Mouse (Mus musculus) right cerebral cortex, adult 2 months (tissue): Measurements from ENCODE around the gene Slc9a9.
A peak's percentile ranks its signal among the peaks of the same experiment; 100 is the strongest.

Source experiments
- DNase-seq, 2 experiments: peaks; one replicate each; pipeline ENCODE4 v3.0.0; 2021 to 2022; ENCODE audit warnings: low spot score in 2 of 2

Slc9a9 gene

GRCm38 (mm10) chr9:95151746-95152145, 482.0 kb downstream of the Slc9a9 start:
- DNase-seq, result peak in 1 of 2 experiments; percentile 15

GRCm38 (mm10) chr9:95153966-95154365, 484.3 kb downstream of the Slc9a9 start:
- no peak for DNase-seq

- DNase-seq, result no peak
These were observed 488.2 kb downstream of the Slc9a9 start for GRCm38 (mm10) chr9:95157948-95158347.

GRCm38 (mm10) chr9:95158916-95159315, 489.2 kb downstream of the Slc9a9 start:
- no peak for DNase-seq

GRCm38 (mm10) chr9:95160575-95161300, 491.0 kb downstream of the Slc9a9 start:
- no peak for DNase-seq

GRCm38 (mm10) chr9:95161699-95162098, 492.0 kb downstream of the Slc9a9 start:
- DNase-seq, result no peak

- DNase-seq, result peak in 1 of 2 experiments; percentile 19
These were observed 496.5 kb downstream of the Slc9a9 start for GRCm38 (mm10) chr9:95166224-95166623.

GRCm38 (mm10) chr9:95167806-95168205, 498.1 kb downstream of the Slc9a9 start:
- no peak for DNase-seq

- DNase-seq, result peak; percentile 68 to 73
These were observed 498.8 kb downstream of the Slc9a9 start for GRCm38 (mm10) chr9:95168487-95169008.

- no peak for DNase-seq
These were observed 508.5 kb downstream of the Slc9a9 start for GRCm38 (mm10) chr9:95178170-95178569.

- no peak for DNase-seq
These were observed 510.3 kb downstream of the Slc9a9 start for GRCm38 (mm10) chr9:95180005-95180404.

- no peak for DNase-seq
These were observed 510.9 kb downstream of the Slc9a9 start for GRCm38 (mm10) chr9:95180569-95180968.

GRCm38 (mm10) chr9:95181241-95182043, 511.7 kb downstream of the Slc9a9 start:
- no peak for DNase-seq

- DNase-seq, result no peak
These were observed 512.6 kb downstream of the Slc9a9 start for GRCm38 (mm10) chr9:95182272-95182671.

GRCm38 (mm10) chr9:95184453-95184852, 514.7 kb downstream of the Slc9a9 start:
- DNase-seq, result no peak

- DNase-seq, result no peak
These were observed 516.1 kb downstream of the Slc9a9 start for GRCm38 (mm10) chr9:95185840-95186239.

GRCm38 (mm10) chr9:95186386-95187289, 516.9 kb downstream of the Slc9a9 start:
- no peak for DNase-seq

- DNase-seq, result no peak
These were observed 518.9 kb downstream of the Slc9a9 start for GRCm38 (mm10) chr9:95188362-95189217.

GRCm38 (mm10) chr9:95189218-95189605, 519.5 kb downstream of the Slc9a9 start:
- no peak for DNase-seq

GRCm38 (mm10) chr9:95191442-95191841, 521.7 kb downstream of the Slc9a9 start:
- no peak for DNase-seq
